Mouse (Mus musculus): ENCODE results near the gene Trrap. TPM values are rescaled to one million over a fixed set of nuclear protein-coding genes. Genes with fewer than 3 reads are reported as not detected.

Trrap gene
- total RNA-seq, 4 experiments from 2014 or later, result 136 to 161 (median 156) TPM

- no peak for DNase-seq (ENCODE audit: low spot score in 2 of 2)
These were observed 103.2 kb downstream of the Trrap start for GRCm38 (mm10) chr5:144870782-144871181.

DNA sequence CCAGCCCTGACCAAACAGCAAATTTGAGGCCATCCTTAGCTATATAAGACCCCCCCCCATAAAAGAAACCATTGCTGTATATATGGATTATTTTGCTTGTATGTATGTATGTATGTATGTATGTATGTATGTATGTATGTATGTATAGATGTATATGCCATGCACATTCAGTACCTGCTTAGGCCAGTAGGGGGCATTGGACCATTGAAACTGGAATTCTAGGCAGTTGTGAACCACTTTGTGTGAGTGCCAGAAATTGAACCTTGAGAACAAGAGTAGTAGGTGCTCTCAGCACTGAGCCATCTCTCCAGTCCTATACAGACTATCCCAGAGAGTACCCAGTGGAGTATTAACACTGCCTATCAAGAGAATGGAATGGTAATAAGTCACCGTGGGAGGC is 104.2 kb downstream of the Trrap start:
- no peak for DNase-seq (ENCODE audit: low spot score in 2 of 2)

- no peak for DNase-seq (ENCODE audit: low spot score in 2 of 2)
These were observed 104.8 kb downstream of the Trrap start for GRCm38 (mm10) chr5:144872326-144872725.

- no peak for DNase-seq (ENCODE audit: low spot score in 2 of 2)
These were observed 105.3 kb downstream of the Trrap start for GRCm38 (mm10) chr5:144872867-144873266.

DNA sequence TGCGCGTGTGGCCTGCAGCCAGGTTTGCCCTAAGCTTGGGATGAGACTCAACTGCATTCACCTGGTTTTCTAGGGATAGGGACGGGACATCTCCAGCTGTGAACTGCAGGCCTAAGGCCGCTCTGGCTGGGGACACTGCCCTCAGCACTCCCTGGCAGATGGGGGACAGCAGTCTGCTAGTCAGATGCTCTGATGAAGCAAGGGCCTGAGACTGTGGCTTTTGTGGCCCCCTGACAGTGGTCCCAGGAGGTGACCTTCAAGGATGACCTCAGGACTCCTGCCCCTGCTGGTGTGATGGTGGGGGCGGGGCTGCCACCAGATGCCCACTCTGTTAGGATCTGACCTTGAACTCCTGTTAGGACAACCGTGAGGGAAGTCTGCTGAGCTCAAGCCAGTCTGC is 107.7 kb downstream of the Trrap start:
- DNase-seq (ENCODE audit: low spot score in 2 of 2), result no peak

GRCm38 (mm10) chr5:144875892-144876291 is 108.4 kb downstream of the Trrap start:
- DNase-seq (ENCODE audit: low spot score in 2 of 2), result peak in 1 of 2 experiments; percentile 73

DNA sequence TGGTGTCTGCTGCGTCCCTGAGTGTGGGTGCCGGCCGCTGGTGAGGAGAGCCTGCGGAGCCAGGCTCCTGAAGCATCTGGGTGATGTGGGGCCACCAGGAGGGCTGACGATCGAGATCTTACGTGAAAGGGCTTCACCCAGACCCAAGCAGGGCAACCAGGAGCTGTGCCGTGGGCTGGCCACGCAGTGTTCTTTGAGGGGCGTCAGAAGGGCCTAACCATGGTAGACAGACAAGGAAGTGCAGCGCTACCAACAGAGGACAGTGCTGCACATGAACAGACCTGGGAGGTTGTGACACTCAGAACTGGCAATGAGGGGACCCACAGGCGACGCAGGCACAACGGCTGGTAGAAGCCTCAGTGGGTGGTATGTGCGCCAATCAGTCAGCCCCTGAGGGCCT is 109.5 kb downstream of the Trrap start:
- DNase-seq (ENCODE audit: low spot score in 2 of 2), result no peak

DNA sequence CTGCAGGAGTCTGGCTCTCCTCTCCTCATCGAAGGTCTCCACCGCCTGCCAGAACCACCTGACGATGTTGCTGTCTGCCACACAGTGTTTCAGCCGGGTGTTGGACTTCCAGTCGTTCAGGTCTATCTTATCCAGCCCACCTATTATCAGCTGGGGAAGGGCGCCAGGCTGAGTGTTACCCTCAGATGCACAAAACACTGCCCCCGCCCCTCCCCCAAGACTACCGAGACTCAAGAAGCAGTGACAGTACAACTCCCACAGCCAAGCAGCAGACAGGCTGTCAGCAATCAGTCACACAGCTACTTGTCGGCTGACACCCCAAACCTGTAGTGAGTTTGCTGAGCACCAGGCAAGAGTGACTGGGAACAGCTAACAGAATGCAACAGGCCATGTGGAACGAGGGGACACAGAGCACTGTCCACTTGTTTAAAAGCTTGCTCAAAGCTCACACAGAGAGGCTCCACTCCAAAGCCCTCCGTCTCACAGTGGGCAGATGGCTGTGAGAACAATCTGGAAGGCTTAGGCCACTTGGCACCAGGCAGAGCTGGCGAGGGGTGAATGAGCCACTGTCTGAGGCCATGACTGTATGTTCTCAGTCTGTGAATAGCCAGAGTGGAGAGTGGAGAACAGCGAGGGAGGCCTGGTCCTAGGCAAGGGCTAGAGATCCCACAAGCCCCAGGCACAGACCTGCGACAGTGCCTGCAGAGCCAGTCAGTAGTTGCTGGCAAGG is 114.3 kb downstream of the Trrap start:
- peak in 1 of 2 experiments; percentile 54 for DNase-seq (ENCODE audit: low spot score in 2 of 2)

DNA sequence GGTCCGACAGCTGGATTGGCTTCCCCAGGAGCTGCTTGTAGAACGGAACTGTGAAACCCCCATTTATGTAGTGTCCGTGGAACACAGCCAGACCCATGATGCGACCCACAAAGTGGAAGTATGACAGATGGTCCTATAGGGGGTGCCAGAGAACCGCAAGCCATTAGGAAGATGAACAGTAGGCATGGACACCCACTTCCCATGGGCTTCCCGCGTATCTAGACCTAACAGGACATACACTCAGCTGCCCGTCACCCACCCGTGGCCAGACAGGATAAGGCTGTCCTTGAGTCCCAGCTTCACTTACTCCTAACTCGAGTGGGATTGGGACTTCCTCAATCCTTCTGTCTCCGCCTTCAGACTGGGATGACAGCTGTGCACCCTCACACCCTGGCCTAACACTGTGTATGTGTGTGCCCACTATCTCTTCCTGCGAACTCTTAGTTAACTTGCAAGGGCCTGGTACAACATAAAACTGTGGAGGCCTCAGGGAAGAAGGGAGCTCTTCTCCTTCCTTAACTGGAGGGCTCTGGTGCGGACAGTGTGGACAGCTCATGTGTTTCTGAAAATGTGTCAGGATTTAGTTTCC is 117.2 kb downstream of the Trrap start:
- DNase-seq (ENCODE audit: low spot score in 2 of 2), result peak in 1 of 2 experiments; percentile 43

DNA sequence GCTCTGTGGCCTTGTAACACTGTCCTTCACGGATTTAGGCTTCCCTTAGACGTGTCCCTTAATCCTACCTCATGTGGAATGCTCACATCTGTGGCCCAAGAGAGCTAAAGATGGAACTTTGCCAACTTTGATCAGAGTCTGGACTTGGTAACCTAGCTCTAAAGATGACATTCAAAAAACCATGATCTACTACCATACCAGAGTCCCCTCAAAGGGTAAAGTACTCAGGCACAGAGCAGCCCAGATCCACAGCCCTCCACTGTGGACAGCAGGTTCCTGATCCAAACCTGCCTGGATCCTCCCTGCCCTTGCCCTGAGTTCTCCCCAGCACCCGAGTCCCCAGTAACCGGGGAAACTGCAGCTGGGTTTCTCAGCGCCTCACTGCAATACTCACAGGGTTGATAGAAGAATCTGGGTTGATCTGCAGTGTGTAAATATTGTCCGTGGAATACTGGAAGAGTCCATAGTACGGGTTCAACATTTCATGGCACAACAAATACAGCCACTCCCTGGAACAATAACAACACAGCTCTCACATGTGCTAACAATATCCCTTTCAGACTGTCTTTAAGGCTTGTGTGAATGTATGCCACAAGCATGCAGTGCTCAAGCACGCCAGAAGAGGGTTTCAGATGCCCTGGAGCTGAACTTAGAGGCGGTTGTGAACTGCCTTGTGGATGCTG is 118.6 kb downstream of the Trrap start:
- no peak for DNase-seq (ENCODE audit: low spot score in 2 of 2)

- no peak for DNase-seq (ENCODE audit: low spot score in 2 of 2)
These were observed 123.7 kb downstream of the Trrap start for GRCm38 (mm10) chr5:144891276-144891675.

GRCm38 (mm10) chr5:144897881-144898280 is 130.3 kb downstream of the Trrap start:
- no peak for DNase-seq (ENCODE audit: low spot score in 2 of 2)

GRCm38 (mm10) chr5:144898448-144899052 is 131.0 kb downstream of the Trrap start:
- no peak for DNase-seq (ENCODE audit: low spot score in 2 of 2)

- DNase-seq (ENCODE audit: low spot score in 2 of 2), result no peak
These were observed 133.5 kb downstream of the Trrap start for GRCm38 (mm10) chr5:144901035-144901434.

- DNase-seq (ENCODE audit: low spot score in 2 of 2), result no peak
These were observed 134.3 kb downstream of the Trrap start for GRCm38 (mm10) chr5:144901791-144902190.

- no peak for DNase-seq (ENCODE audit: low spot score in 2 of 2)
These were observed 137.0 kb downstream of the Trrap start for GRCm38 (mm10) chr5:144904356-144905134.

DNA sequence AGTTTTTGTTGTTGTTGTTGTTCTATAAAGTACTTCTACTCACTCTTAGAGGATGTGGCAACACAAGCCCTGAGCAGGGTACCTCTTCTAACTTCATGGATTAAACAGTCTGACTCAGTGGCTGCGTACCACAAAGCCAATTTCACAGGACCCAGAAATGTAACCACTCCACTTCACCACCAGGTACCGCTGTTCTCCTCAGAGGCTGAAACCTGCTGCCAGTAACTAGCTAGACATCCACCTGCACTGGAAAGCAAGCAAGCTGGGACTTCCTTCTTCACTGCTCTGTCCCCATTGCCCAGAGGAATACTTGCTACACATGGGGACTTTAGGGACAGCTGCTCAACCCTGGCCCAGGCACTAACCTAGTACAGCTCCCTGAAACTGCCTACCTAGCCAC is 140.1 kb downstream of the Trrap start:
- DNase-seq (ENCODE audit: low spot score in 2 of 2), result no peak

All from left cerebral cortex, adult 8-10 months (tissue).